Mouse (Mus musculus) CH12.LX (cell line): ENCODE measurements around the gene Htr6.

Source experiments
- CTCF ChIP-seq, 2 experiments: IDR thresholded peaks in 1 of 2; conservative IDR thresholded peaks in 1 of 2; 2 replicates each; pipeline ENCODE4 v1.5.1; 2011 to 2012; ENCODE audit warnings: low read depth in 2 of 2, low read length in 2 of 2, improper control_type of control experiment in 1 of 2, inconsistent platforms in 1 of 2, mild to moderate bottlenecking in 1 of 2, moderate library complexity in 1 of 2
- EP300 ChIP-seq: IDR thresholded peaks from 2 replicates; pipeline ENCODE4 v1.6.1; 2011; ENCODE audit warnings: low read length, improper control_type of control experiment
- HCFC1 ChIP-seq: IDR thresholded peaks from 2 replicates; pipeline ENCODE4 v1.6.1; 2012; ENCODE audit warnings: low read depth, mild to moderate bottlenecking, inconsistent platforms, low read length, improper control_type of control experiment
- JUND ChIP-seq: conservative IDR thresholded peaks from 2 replicates; pipeline ENCODE4 v1.6.1; 2011; ENCODE audit warnings: low read depth, low read length, improper control_type of control experiment
- MAX ChIP-seq: IDR thresholded peaks from 2 replicates; pipeline ENCODE4 v1.6.1; 2011; ENCODE audit warnings: low read length, improper control_type of control experiment
- POLR2A ChIP-seq: IDR thresholded peaks from 2 replicates; pipeline ENCODE4 v1.6.1; 2011; ENCODE audit warnings: low read depth, mild to moderate bottlenecking, improper control_type of control experiment, low read length
- USF1 ChIP-seq: IDR thresholded peaks from 2 replicates; pipeline ENCODE4 v1.6.1; 2014; ENCODE audit warnings: low read depth, mild to moderate bottlenecking, inconsistent platforms, low read length, improper control_type of control experiment

- TF ChIP-seq CTCF (conservative IDR thresholded peaks at IDR 0.05 in 1 of 2, IDR thresholded peaks at IDR 0.05 in 1 of 2; ENCODE audit: low read depth in 2 of 2, low read length in 2 of 2) (no peak), JUND (no peak), EP300 (no peak), MAX (no peak), HCFC1 (no peak), POLR2A (no peak), USF1 (no peak)
Measured at GRCm38 (mm10) chr4:139111421-139111820, 36.1 kb upstream of the Htr6 start.
